Comparison of ENCODE assay signal across 12 mouse cellular contexts in genomic region chr4:88788402-88788801, GRCm38 (mm10). TPM values are rescaled to one million over a fixed set of nuclear protein-coding genes. Genes with fewer than 3 reads are reported as not detected.
A peak's percentile ranks its signal among the peaks of the same experiment; 100 is the strongest.
DNase-seq lines count a peak whose midpoint lies in the region; ATAC-seq and TF ChIP-seq lines count a peak whose summit lies in the region.
"Not testable (repeated sequence)": the region's sequence is repeated elsewhere in the genome, so short reads cannot be mapped to it uniquely, and the experiment has no call there.
"Had no signal": no experiment of that assay in that cellular context is flagged by ENCODE, and none has a peak within 500 bp of the region (broad histone marks: within the 10 kb centered on the region; RNA-seq: fewer than 3 reads in every experiment).

Gene Gm13277, plus strand, starts transcription at chr4:88788632.

- not testable (repeated sequence) for H3K4me3 ChIP-seq in stomach, postnatal 0 days (ENCODE audit: low read depth, low read length)

- H3K27me3 ChIP-seq in stomach, postnatal 0 days (ENCODE audit: control insufficient read depth, insufficient read depth, low read length) = not testable (repeated sequence)

- H3K4me1 ChIP-seq in stomach, postnatal 0 days (replicated peaks; ENCODE audit: control insufficient read depth, insufficient read depth) = not testable (repeated sequence)

- not testable (repeated sequence) for H3K36me3 ChIP-seq in stomach, postnatal 0 days (ENCODE audit: control insufficient read depth, insufficient read depth, low read length)

- not testable (repeated sequence) for H3K9ac ChIP-seq in stomach, postnatal 0 days (ENCODE audit: low read length)

- not testable (repeated sequence) for TF ChIP-seq EP300 in stomach, postnatal 0 days (optimal IDR thresholded peaks at IDR 0.05)

- peak; percentile 61 for DNase-seq in cerebellum, adult 11 months
- DNase-seq in frontal cortex, postnatal 14 days (ENCODE audit: low spot score in 2 of 2) = peak; percentile 27 to 63
- DNase-seq in heart, postnatal 10 days = peak; percentile 73 to 82
- peak; percentile 81 to 86 for DNase-seq in kidney, postnatal 4 days
- DNase-seq in left cerebral cortex, postnatal 14 days (ENCODE audit: low spot score in 2 of 2) = peak; percentile 70 to 75
- peak; percentile 63 to 68 for DNase-seq in natural killer cell, adult 2 months (ENCODE audit: low spot score in 2 of 2)
- DNase-seq in stomach, postnatal 0 days (ENCODE audit: low spot score) = not testable (repeated sequence)

- not testable (repeated sequence) for H3K27ac ChIP-seq in stomach, postnatal 0 days (replicated peaks)

- not testable (repeated sequence) for H3K9me3 ChIP-seq in stomach, postnatal 0 days (ENCODE audit: control insufficient read depth, low read length)

- H3K4me2 ChIP-seq in stomach, postnatal 0 days (replicated peaks; ENCODE audit: low read depth) = not testable (repeated sequence)

- ATAC-seq in stomach, postnatal 0 days (ENCODE audit: low FRiP score, low TSS enrichment) = not testable (repeated sequence)

- TF ChIP-seq CTCF in stomach, postnatal 0 days (IDR thresholded peaks at IDR 0.05; ENCODE audit: low read depth) = peak; percentile 59

- intact Hi-C loops in heart, postnatal 10 days (cut with DNase I); left cerebral cortex, postnatal 14 days (cut with DNase I): not testable (repeated sequence)

- 0% methylated on average over 1 of the region's 28 CpGs for WGBS in stomach, postnatal 0 days

RNA-seq across cellular contexts. Expression of gene Gm13277, which starts in this region (rescaled TPM):
- not detected for total RNA-seq in heart, postnatal 10 days (2021)
- not detected for total RNA-seq in left cerebral cortex, postnatal 14 days (2021)
- not detected in 2 replicates for polyA plus RNA-seq in stomach, postnatal 0 days (2015; fragmentation: Nextera tagmentation; extraction: Ambion mirVana)
- total RNA-seq: granulocyte monocyte progenitor cell, adult 5-6 weeks had no signal
- polyA plus RNA-seq: embryonic facial prominence, embryonic 15.5 days; liver, embryonic 12.5 days; midbrain, embryonic 14.5 days; urinary bladder, adult 2 months had no signal

Comparison
In these comparisons a context has a peak if more than half of its experiments do, and no peak if none do; other contexts are left out.
1. Peak in DNase-seq in heart, postnatal 10 days; RNA of the gene not detected or under 1 TPM.
2. Peak in DNase-seq in left cerebral cortex, postnatal 14 days; RNA of the gene not detected or under 1 TPM.